Mouse (Mus musculus) forebrain, embryonic 10.5 days (tissue): ENCODE results near the gene Cyp26b1. TPM values are rescaled to one million over a fixed set of nuclear protein-coding genes. Genes with fewer than 3 reads are reported as not detected.
A peak's percentile ranks its signal among the peaks of the same experiment; 100 is the strongest.

Experiments used
- DNase-seq: peaks from one replicate; pipeline ENCODE4 v3.0.0-alpha.2; 2017; ENCODE audit warnings: low spot score; ENCODE audit errors: extremely low spot score
- H3K27ac ChIP-seq: fragments of 300-500 bp; sonication (generic); 2 replicates; pipeline ENCODE4 v1.5.1; 2016; ENCODE audit warnings: mild to moderate bottlenecking
- H3K27me3 ChIP-seq: fragments of 300-500 bp; sonication (generic); 2 replicates; pipeline ENCODE4 v1.6.1; 2016; ENCODE audit warnings: mild to moderate bottlenecking; ENCODE audit not compliant: poor library complexity, severe bottlenecking
- H3K36me3 ChIP-seq: fragments of 300-500 bp; sonication (generic); replicated peaks from 2 replicates; pipeline ENCODE4 v1.6.1; 2016; ENCODE audit warnings: mild to moderate bottlenecking, moderate library complexity
- H3K4me1 ChIP-seq: fragments of 300-500 bp; sonication (generic); 2 replicates; pipeline ENCODE4 v1.6.1; 2016
- H3K4me3 ChIP-seq: fragments of 300-500 bp; sonication (generic); 2 replicates; pipeline ENCODE4 v1.5.1; 2016; ENCODE audit warnings: mild to moderate bottlenecking, moderate library complexity
- H3K9me3 ChIP-seq: fragments of 300-500 bp; sonication (generic); 2 replicates; pipeline ENCODE4 v1.6.1; 2016; ENCODE audit warnings: mild to moderate bottlenecking, moderate library complexity
- WGBS: fragments of 180-500 bp; shearing (Covaris S2); methylation state at CpG from one replicate; pipeline ENCODE4 v1.1.7; 2016; 5-methylcytosine and 5-hydroxymethylcytosine counted together
- polyA plus RNA-seq: library from polyadenylated mRNA; unstranded; fragments of >200 nt; fragmentation: Nextera tagmentation; extraction: Ambion mirVana; gene quantifications from 2 replicates; pipeline ENCODE4 v1.2.1, GENCODE M21; 2016

Gene Cyp26b1
- polyA plus RNA-seq, 1 experiment from 2014 or later, result 0.90 TPM

- peaks cover 40% of the 10 kb centered on the region for H3K27me3 ChIP-seq
These were observed 24.1 kb downstream of the Cyp26b1 start for GRCm38 (mm10) chr6:84569590-84569989.

GRCm38 (mm10) chr6:84568880-84569279 is 24.8 kb downstream of the Cyp26b1 start:
- H3K9me3 ChIP-seq, result no peaks in the 10 kb centered on the region
- H3K4me1 ChIP-seq, result peaks cover 31% of the 10 kb centered on the region
- H3K36me3 ChIP-seq, result no peaks in the 10 kb centered on the region
- H3K27me3 ChIP-seq, result peaks cover 33% of the 10 kb centered on the region
- peak overlapping the region; percentile 75 for H3K27ac ChIP-seq
- DNase-seq, result no peak
- WGBS, result 85% methylated on average over 6 of the region's 6 CpGs
- H3K4me3 ChIP-seq, result no peak overlapping the region

More at GRCm38 (mm10) chr6:84569590-84569989, 24.1 kb downstream of the Cyp26b1 start:
- H3K4me1 ChIP-seq, result peaks cover 38% of the 10 kb centered on the region
- H3K4me3 ChIP-seq, result no peak overlapping the region
- H3K27ac ChIP-seq, result peak overlapping the region; percentile 75
- no peak for DNase-seq
- H3K9me3 ChIP-seq, result no peaks in the 10 kb centered on the region
- H3K36me3 ChIP-seq, result no peaks in the 10 kb centered on the region

GRCm38 (mm10) chr6:84567696-84568095 is 26.0 kb downstream of the Cyp26b1 start:
- Histone ChIP-seq H3K4me1 (peaks cover 33% of the 10 kb centered on the region), H3K9me3 (no peaks in the 10 kb centered on the region), H3K4me3 (no peak overlapping the region), H3K27ac (no peak overlapping the region), H3K27me3 (peaks cover 22% of the 10 kb centered on the region), H3K36me3 (no peaks in the 10 kb centered on the region)
- no peak for DNase-seq
- WGBS, result 83% methylated on average over 4 of the region's 4 CpGs

DNA sequence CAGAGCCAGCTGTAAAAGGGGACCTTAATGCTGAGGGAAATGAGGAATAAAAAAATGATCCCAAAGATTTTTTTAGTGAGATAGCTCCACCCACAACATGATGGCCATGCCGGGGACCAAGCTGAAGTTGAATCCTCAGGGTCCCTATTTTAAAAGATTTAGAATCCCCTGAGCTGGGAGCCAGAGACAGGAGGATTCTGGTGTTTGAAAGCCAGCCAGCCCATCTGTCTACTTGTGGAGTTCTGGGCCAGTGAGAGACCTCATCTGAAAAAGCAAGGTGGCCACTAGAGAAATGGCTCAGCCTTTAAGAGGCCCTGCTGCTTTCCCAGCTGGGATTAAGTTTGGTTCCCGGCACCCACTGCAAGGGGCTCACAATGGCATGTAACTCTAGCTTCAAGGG is 26.9 kb downstream of the Cyp26b1 start:
- no peaks in the 10 kb centered on the region for H3K36me3 ChIP-seq
- no peak for DNase-seq
- WGBS, result 77% methylated on average over 2 of the region's 2 CpGs
- peaks cover 33% of the 10 kb centered on the region for H3K4me1 ChIP-seq
- H3K4me3 ChIP-seq, result no peak overlapping the region
- H3K9me3 ChIP-seq, result no peaks in the 10 kb centered on the region
- H3K27me3 ChIP-seq, result peaks cover 13% of the 10 kb centered on the region; the same call in 1 of the 2 replicates
- H3K27ac ChIP-seq, result no peak overlapping the region

DNA sequence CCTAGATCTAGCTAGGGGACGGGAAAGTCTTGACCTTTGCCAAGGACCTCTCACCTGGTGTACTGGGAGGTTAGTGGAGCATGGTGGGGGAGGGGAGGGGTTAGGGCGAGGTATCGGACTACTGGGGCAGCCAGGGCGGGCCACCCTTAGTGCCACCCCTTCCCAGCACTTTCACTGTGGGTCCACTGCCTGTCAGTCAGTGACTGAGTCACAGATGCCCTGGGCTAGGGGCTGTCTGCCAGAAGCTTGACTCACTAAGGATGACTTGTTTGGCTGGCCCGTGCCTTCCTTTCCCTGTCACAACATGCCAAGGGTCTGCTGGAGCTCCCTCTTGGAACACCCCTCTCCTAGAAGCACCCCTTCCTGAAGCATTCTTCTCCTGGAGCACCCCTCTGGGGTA is 28.5 kb downstream of the Cyp26b1 start:
- 83% methylated on average over 5 of the region's 5 CpGs for WGBS
- peaks cover 24% of the 10 kb centered on the region for H3K4me1 ChIP-seq
- no peak for DNase-seq
- peaks cover 4% of the 10 kb centered on the region; the same call in 1 of the 2 replicates for H3K27me3 ChIP-seq
- no peak overlapping the region for H3K4me3 ChIP-seq
- no peaks in the 10 kb centered on the region for H3K9me3 ChIP-seq
- H3K27ac ChIP-seq, result no peak overlapping the region
- H3K36me3 ChIP-seq, result no peaks in the 10 kb centered on the region

DNA sequence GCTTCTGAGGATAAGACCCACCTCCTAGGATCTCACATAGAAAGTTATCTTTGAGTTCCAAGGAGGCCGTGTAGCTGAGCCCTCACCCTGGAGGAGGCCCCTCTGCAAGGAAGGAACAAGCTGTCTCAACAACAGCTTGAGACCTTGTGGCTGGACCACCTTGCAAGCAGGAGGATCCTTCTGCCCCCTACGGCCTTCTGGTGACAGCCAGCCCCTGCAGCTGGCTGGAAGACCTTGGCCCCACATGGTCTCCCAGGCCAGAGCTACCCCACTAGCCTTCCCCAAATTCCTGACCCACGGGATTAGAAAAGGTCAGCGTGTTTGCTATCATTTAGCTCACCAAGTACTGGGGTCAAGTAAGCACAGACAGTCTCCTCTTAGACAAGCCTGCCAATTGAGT is 30.8 kb downstream of the Cyp26b1 start:
- no peak overlapping the region for H3K27ac ChIP-seq
- H3K4me3 ChIP-seq, result no peak overlapping the region
- DNase-seq, result no peak
- WGBS, result 63% methylated on average over 4 of the region's 4 CpGs
- H3K36me3 ChIP-seq, result no peaks in the 10 kb centered on the region
- no peaks in the 10 kb centered on the region for H3K27me3 ChIP-seq
- no peaks in the 10 kb centered on the region for H3K9me3 ChIP-seq
- H3K4me1 ChIP-seq, result peaks cover 11% of the 10 kb centered on the region

DNA sequence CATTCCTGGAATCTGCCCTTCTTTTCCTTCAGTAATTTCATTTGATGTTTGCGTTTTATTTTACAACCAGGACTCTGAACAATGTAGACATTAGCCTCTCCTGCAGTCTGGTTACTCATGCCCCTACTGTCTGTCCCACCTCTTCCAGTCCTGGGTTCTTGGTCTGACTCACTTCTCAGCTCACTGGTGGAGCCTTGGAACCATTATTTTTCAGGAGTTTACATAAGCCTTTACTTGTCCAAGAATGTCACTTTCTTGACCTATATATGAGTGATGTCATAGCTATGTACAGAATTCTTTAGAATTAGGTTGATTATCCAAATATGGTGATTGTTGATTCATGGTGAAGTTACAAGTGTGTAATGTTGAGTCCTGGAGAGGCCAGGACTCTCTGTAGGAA is 32.5 kb downstream of the Cyp26b1 start:
- H3K36me3 ChIP-seq, result no peaks in the 10 kb centered on the region
- H3K4me3 ChIP-seq, result no peak overlapping the region
- H3K9me3 ChIP-seq, result no peaks in the 10 kb centered on the region
- no peak overlapping the region for H3K27ac ChIP-seq
- 93% methylated on average over 1 of the region's 1 CpGs for WGBS
- DNase-seq, result no peak
- H3K4me1 ChIP-seq, result peaks cover 8% of the 10 kb centered on the region; the same call in 1 of the 2 replicates
- no peaks in the 10 kb centered on the region for H3K27me3 ChIP-seq

- 81% methylated on average over 9 of the region's 9 CpGs for WGBS
- no peak overlapping the region for H3K27ac ChIP-seq
- H3K27me3 ChIP-seq, result no peaks in the 10 kb centered on the region
- H3K9me3 ChIP-seq, result no peaks in the 10 kb centered on the region
- no peaks in the 10 kb centered on the region for H3K36me3 ChIP-seq
- H3K4me1 ChIP-seq, result no peaks in the 10 kb centered on the region
- H3K4me3 ChIP-seq, result no peak overlapping the region
- no peak for DNase-seq
These were observed 43.8 kb downstream of the Cyp26b1 start for GRCm38 (mm10) chr6:84549852-84550437.

GRCm38 (mm10) chr6:84545428-84545827 is 48.3 kb downstream of the Cyp26b1 start:
- H3K4me1 ChIP-seq, result peaks cover 7% of the 10 kb centered on the region; the same call in 1 of the 2 replicates
- H3K4me3 ChIP-seq, result no peak overlapping the region
- H3K36me3 ChIP-seq, result no peaks in the 10 kb centered on the region
- H3K27ac ChIP-seq, result no peak overlapping the region
- WGBS, result 81% methylated on average over 2 of the region's 2 CpGs
- no peaks in the 10 kb centered on the region for H3K9me3 ChIP-seq
- no peaks in the 10 kb centered on the region for H3K27me3 ChIP-seq
- DNase-seq, result no peak

- H3K36me3 ChIP-seq, result no peaks in the 10 kb centered on the region
- H3K4me3 ChIP-seq, result no peak overlapping the region
- H3K4me1 ChIP-seq, result peaks cover 12% of the 10 kb centered on the region; the same call in 1 of the 2 replicates
- H3K27me3 ChIP-seq, result no peaks in the 10 kb centered on the region
- no peak overlapping the region for H3K27ac ChIP-seq
- no peaks in the 10 kb centered on the region for H3K9me3 ChIP-seq
- DNase-seq, result no peak
- WGBS, result 87% methylated on average over 3 of the region's 3 CpGs
These were observed 49.3 kb downstream of the Cyp26b1 start for GRCm38 (mm10) chr6:84544359-84544758.

- no peak overlapping the region for H3K4me3 ChIP-seq
- H3K27ac ChIP-seq, result 0 out of 2 replicates have a peak overlapping the region, but pooled peaks have one; percentile 20
- H3K36me3 ChIP-seq, result no peaks in the 10 kb centered on the region
- no peak for DNase-seq
- no peaks in the 10 kb centered on the region for H3K9me3 ChIP-seq
- peaks cover 12% of the 10 kb centered on the region; the same call in 1 of the 2 replicates for H3K4me1 ChIP-seq
- WGBS, result 33% methylated on average over 5 of the region's 5 CpGs
- no peaks in the 10 kb centered on the region for H3K27me3 ChIP-seq
These were observed 50.2 kb downstream of the Cyp26b1 start for GRCm38 (mm10) chr6:84543516-84543915.

DNA sequence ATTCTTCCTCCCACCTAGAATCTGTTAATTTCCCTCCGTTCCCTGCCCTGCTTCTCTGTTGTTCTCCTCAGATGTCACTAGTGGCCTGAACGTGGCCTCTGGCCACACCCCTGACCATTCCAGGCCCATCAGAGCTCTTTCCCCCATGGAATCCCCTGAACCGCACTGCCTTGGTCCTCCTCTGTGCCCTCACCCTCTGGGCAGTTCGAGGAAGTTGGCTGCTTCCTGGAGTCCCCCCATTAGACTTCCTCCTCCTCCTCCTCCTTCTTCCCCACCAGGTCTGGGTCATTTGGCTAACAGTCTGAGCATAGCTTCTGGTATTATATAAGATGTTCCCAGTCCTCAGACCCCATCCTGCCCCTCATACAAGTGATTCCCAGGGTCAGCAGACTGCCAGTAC is 53.8 kb downstream of the Cyp26b1 start:
- Histone ChIP-seq H3K9me3 (no peaks in the 10 kb centered on the region), H3K4me1 (peaks cover 12% of the 10 kb centered on the region; the same call in 1 of the 2 replicates), H3K27ac (no peak overlapping the region), H3K4me3 (no peak overlapping the region), H3K27me3 (no peaks in the 10 kb centered on the region), H3K36me3 (no peaks in the 10 kb centered on the region)
- 56% methylated on average over 4 of the region's 4 CpGs for WGBS
- DNase-seq, result no peak

- no peak overlapping the region for H3K27ac ChIP-seq
- DNase-seq, result no peak
- WGBS, result 89% methylated on average over 3 of the region's 3 CpGs
These were observed 55.0 kb downstream of the Cyp26b1 start for GRCm38 (mm10) chr6:84538681-84539080.

More at GRCm38 (mm10) chr6:84538681-84539080, 55.0 kb downstream of the Cyp26b1 start:
- H3K4me1 ChIP-seq, result peaks cover 9% of the 10 kb centered on the region; the same call in 1 of the 2 replicates
- H3K9me3 ChIP-seq, result no peaks in the 10 kb centered on the region
- H3K27me3 ChIP-seq, result no peaks in the 10 kb centered on the region
- H3K36me3 ChIP-seq, result no peaks in the 10 kb centered on the region
- no peak overlapping the region for H3K4me3 ChIP-seq
